Mouse (Mus musculus) ovary, postnatal 10 days (tissue): ENCODE data around the gene Fbxo40.

Source experiments
- DNase-seq: peaks from one replicate; pipeline ENCODE4 v3.0.0; 2022; ENCODE audit warnings: low spot score

Gene Fbxo40

DNA sequence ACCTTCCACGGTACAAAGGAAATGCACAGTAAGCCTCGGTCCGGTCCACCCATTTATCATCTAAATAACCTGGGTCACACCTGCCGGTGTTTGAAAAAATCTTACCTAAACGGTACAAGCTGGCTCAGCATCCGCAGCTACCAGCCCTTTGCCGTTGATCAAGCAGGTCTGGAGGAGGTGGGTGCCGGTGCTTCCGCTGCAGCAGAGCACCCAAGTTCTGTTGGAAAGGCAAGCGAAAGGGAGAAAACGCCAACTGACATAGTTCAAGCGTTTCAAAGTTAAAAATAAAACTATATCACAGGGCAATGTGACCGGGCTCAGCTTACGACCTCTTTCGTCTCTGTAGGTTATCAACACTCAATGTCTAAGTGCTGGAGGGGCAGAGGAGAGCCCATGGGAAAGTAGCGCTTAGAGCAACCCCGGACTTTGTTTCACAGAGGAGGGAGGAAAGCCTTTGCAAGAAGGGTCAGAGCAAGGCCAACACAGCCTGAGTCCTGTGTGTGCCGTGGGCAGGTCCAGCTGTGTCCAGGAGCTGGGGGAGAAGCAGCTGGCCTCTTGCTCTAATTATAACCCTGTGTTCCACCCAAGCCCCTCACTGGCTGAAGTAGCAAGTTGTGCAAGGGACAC is at the start of gene Fbxo40:
TSS of gene Fbxo40 (minus strand) at position 469 of the 627 bp plus-strand sequence.
- no peak for DNase-seq

DNA sequence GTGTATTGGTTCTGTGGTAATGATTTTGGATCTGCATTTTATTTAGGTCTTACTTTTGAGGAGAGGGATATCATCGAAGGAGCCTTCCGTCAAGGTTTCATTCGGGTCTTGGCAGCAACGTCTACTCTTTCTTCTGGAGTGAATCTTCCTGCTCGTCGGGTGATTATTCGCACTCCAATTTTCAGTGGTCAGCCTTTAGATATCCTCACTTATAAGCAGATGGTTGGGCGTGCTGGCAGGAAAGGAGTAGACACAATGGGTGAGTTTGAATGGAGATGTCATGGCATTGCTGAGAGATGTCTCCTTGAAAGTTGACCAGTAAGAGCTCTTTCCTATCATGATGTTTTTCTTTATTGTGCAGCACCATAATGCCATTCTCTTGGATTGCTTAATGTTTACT is 44.5 kb upstream of the Fbxo40 start:
- DNase-seq, result no peak

DNA sequence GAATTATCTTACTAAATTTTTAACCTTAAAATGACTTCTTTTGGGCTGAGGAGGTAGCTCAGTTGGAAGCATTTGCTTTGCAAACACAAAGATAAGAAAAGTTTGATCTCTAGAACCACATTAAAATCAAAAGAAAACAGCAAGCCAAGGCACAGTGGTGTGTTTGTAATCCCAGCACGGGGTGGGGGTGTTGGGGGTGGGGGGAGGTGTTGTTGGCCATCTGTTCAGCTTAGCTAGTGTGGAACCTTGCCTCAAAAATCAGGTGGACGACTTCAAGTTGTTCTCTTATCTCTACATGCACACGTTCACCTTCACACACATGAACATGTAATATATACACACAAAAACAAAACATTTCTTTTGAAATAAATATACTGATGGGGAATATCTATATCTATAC is 41.7 kb upstream of the Fbxo40 start:
- no peak for DNase-seq

DNA sequence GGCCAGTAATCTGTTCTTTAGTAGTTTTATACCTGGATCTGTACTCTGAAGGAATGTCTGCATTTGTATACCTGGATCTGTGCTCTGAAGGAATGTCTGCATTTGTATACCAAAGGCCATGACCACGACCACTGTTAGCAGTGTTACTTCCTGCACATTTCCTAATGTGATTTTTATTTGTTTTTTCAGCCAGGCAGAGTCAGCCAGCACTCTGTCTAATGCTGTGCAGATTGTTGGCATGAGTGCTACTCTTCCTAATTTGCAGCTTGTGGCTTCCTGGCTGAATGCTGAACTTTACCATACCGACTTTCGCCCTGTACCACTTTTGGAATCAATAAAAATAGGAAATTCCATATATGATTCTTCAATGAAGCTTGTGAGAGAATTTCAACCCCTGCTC is 37.3 kb upstream of the Fbxo40 start:
- no peak for DNase-seq

DNA sequence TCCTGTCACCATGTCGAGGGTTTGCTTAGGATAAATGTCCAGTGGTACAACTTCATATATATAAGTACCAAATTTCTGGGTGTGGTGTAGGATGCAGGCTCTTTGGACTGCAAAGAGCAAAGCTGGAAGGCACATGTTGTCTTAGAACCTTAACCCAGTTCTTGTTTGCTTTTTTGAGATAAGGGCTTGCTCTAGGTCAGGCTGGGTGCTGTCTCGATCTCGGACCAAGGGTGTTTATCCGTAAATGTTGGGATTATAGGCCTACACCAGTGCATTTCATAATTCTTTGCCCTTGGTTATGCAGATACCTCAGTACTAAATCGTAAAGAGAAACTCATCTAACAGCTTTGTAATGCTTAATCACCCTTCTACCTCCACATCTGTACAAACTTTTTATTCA is 22.1 kb upstream of the Fbxo40 start:
- DNase-seq, result no peak

DNA sequence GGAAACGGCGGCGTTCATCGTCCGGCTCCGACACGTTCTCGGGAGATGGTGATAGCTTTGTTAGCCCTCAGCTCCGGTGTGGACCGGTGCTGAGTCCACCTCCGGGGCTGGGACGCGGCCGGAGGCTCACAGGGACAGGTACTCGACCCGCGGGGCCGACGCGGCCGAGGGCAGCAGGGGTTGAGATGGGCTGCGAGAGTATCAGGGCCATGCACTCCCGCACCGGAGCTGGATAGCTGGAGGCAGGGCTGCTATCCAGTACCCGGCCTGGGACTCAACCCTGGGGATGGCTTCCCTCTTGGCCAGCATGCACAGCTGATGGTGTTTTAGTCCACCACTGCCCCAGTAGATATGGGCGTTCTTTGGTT is 21.6 kb upstream of the Fbxo40 start:
- no peak for DNase-seq

DNA sequence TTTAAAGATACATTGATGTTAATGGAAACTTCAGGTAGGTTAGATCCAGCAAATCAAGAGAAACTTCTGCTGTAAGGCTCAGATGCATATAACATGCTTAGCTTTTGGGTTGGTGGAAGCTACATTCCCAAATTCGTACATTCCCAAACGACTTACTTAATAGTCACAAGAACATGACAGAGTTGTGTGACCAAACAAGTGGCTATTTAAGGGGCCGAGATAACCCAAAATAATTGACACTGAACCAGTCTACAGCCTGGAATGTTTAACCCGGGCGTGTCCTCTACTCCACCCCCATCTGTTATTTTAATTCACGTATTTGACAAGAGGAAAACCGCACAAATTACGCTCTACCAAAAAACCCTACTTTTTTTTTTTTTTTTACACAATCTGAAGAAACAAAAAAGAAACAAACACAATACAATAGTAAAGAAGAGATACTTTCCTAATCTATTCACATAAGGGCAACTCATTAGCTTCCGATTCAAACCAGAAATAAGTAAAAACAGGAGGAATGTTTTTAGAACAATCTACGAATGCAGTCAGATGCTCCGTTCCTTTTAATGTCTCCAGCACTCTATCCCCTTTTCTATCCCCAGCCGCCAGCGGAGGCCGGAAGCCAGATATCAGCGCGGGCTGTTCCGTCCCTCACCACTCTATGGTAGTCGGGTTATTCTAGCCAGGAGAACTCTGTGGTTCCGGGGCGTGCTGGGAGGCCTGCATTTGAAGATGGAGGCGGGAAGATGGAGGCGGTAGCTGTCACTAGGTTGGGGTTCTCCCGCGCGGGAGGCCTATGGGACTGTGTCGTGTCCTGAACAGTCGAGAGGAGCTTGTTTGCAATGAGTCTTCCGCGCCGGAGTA is 21.0 kb upstream of the Fbxo40 start, which contains the start of gene Polq:
TSS of gene Polq (plus strand) at position 726 of the 861 bp plus-strand sequence.
- DNase-seq, result peak; percentile 83

DNA sequence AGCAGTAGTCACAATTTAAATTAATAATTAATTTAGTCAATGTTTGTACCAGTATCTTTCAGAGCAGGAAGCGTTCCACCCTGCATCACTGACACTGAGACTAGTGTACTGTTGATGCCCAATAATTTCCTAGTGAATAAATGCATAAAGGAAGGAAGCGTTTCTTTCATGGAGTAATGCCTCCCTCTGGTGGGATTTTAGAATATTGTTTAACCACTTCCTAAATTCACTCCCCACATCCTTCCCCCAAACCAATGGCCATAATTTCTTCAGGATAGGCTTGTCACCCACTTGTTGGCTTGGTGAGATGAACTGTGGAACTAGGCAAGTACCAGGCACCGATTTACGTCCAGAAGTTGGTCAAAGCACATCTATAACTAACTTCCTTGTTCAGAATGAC is 20.1 kb upstream of the Fbxo40 start:
- DNase-seq, result peak; percentile 8

DNA sequence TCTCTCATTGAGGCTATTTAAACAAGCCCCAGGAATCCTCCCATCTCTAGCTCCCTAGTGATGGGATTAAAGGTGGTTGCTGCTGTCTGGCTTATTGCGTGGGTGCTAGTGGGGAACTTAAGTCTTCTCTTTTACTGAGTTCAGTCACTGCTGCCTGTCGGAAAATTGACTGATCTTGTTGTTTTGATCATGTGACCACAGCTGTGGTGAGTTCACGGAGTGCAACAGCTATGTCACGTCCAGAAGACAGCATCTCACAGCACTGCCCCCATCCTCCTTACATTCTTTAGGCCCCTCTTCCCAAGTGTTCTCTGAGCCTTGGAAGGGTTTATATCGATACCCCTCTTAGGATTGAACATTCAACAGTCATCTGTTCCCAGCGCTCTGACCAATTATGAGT is 19.0 kb upstream of the Fbxo40 start:
- no peak for DNase-seq

DNA sequence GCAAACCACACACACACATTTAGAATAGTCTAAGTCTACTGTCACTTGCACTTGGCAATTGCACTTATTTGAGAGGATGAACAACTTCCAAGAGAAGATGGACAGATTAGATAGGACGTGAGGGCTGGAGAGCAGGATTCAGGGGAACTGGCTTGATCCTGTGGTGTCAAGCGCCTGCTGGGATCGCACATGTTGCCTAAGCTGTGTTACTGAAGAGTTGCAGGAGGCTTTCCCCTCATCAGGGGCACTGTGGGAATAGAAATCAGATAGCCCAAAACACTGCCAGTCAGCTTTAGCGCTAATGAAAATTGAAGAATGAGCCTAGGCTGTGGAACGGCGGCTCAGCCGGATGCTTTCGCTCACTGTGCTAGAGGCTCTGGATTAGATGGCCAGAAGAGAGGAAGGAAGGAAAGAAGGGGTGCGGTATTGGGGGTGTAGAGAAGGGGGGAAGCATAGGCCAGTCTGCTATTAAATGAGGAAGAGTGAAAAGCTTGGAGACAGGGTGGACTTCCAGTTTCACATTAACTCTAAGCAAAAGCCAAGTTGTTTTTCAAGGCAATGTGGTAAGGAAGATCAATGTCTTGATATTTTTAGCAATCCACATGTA is 9.2 kb upstream of the Fbxo40 start:
- no peak for DNase-seq

DNA sequence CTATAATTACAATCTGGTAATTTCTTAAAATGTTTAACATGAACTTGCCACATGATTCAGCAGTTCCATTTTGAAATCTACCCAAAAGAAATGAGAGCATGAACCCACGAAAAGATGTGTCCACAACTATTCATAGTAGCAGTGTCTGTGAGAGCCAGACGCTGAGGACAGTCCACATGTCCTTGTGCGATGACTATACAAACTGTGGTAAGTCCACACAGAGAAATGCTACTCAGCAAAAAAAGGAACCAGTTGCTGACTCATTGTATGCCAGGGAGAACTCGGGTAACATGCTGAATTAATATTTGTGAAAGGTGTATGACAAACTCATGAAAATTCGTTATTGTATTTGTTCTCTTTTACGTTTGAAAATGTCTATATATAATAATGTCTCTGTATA is 7.4 kb upstream of the Fbxo40 start:
- no peak for DNase-seq

GRCm38 (mm10) chr16:36989493-36989892 is 774 bp downstream of the Fbxo40 start:
- DNase-seq, result no peak

DNA sequence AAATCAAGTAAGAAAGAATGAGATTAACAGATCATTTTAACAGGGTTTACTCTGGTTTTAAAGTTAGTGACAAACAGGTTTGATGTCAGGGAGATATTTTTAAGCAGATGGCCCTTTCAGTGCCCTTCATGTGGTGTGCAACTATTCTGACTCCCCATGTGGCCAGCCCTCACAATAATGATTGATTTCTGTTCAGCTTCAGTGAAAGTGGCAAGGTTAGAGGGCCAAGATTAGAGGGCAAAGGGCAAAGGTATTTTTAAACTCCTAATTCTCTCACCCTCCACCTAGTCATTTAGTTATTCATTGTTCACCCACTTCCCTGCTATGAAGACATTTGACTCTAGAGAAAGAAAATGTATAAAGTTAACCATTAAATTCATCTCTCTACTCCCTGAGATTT is 2.2 kb downstream of the Fbxo40 start:
- no peak for DNase-seq

DNA sequence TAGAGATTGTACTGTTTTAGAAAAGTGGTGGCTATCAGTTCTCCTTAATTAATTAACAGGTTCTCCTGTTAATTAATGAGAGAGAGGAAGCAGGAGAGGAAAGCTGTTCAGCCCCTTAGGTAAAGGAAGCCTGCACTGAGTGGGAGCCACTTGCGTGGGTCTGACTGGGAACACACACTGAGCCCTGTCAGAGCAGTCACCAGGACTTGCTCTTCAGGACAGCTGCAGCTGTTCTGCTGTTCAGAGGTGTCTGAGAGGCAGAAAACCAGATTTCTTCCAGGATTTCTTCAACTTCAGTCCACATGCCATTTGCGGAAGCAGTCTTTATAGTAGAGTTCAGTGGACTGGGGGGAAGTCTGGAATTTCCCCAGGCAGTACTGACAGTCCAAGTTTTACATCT is 2.9 kb downstream of the Fbxo40 start:
- no peak for DNase-seq

GRCm38 (mm10) chr16:36985636-36986042 is 4.6 kb downstream of the Fbxo40 start:
- DNase-seq, result no peak

DNA sequence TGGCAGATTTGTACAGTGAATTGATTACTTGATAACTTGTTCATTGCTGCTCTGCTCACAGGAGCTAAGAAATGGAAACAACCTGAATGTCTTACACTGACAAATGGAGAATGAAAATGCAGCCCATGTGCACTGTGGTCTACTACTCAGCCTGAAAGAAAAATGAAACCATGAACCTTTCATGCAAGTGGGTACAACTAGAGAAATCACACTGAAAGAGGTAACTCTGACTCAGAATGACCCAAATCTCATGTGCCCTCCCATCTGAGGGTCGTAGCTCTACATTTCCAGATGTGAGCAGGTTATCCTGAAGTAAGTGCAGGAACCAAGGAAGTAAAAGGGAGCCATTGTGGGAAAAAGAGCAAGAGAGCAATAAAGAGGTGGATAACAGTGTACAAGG is 6.5 kb downstream of the Fbxo40 start:
- DNase-seq, result no peak

DNA sequence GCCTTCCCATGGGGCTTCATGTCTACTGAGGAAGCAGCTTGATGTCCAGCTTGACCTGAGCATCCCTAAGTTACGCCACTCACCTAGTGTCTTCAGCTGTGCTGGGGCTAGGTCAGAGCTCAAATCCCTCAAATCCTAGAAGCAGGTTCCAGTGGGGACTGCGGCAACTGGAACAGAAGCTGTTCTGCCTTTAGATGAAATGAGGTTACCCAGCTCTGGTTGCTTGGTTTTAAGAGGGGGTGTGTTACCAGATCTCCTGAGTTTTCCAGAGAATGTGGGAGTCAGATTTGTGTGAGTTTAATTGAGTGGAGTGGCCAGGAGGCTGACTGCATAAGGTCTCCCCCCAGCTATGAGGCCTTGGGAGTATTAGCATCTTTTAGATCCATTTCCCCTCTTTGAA is 11.1 kb downstream of the Fbxo40 start:
- DNase-seq, result no peak

GRCm38 (mm10) chr16:36963415-36963814 is 26.9 kb downstream of the Fbxo40 start:
- no peak for DNase-seq

GRCm38 (mm10) chr16:36955106-36955505 is 35.2 kb downstream of the Fbxo40 start:
- DNase-seq, result no peak

DNA sequence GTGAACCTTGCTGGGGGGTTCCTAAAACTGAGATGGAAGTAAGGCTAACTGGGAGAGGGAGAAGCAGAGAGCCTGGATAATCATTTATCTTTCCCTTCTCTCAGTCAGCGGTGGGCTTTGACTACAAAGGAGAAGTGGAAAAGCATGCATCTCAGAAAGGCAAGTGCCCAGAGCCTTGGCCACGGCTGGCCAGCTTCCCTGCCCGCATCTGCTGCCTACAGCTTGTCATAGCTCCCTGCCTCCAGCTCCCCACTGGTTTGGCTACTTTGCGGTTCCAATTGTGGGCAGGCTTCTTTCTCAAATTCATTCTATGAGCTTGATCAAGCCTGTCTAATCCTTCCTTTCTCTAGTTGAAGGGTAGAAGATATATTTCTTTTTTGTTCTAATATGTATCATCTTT is 39.2 kb downstream of the Fbxo40 start:
- no peak for DNase-seq

DNA sequence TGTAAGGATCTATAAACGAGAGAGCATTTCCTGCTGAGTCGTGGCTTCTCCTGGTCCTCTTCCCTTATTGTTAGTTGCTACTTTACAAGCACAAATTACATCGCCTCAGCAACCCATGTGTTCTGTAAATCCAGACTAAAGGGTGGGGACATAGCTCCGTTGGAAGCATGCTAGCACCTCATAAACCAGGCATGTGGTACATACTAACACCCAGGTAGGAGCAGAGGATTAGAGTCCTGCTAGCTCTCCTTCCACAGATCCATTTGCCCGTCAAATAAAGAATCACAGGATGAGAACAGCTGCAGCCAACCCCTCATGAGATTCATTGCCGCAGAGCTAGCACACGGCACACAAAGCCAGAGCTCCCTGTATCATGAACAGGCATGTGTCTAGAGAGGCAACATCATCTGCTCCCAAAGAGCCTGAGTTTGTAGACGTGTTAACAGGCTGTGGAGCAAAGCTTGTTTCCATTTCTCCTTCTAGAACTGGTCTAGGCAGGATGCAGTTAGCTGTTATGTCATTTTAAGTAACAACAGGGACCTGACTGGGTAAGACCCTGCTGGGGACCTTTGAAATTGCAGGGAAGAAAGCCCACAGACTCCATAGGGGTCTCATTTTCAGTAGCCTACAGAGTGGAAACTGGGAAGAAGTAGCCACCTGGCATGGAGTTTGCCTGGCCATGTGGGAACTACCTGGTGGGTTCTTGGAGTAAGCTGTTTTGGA is 40.5 kb downstream of the Fbxo40 start:
- no peak for DNase-seq

DNA sequence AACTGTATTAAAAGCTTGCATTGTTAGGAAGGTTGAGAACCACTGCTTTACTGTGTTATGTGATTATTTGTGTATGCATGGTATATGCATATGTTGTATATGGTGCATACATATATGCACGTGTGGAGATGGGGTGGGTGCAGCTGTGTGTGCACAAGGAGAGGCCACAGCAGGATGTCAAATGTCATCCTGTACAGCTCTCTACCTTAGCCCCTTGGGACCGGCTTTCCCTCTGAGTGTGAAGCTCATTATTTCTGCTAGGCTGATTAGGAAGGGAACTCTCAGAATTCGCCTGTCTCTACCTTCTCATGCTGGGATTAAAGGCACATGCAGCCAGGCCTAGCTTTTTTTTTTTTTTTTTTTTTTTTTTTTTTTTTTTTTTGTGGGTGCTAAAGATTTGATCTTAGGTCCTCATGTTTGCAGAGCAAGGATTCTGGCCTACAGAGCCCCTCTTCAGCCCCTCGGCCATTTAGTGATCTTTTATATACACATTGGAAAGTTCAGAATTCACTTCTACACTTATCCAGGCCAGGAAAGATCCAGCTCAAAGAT is 42.5 kb downstream of the Fbxo40 start:
- DNase-seq, result no peak
